Mouse (Mus musculus) cortical plate, adult 2 months (tissue): ENCODE data around the gene Zbtb20.

Experiments
- CTCF ChIP-seq: fragments of 200-500 bp; IDR thresholded peaks from 2 replicates; pipeline ENCODE4 v1.5.1; 2011; ENCODE audit warnings: mild to moderate bottlenecking, control low read depth, low read length; ENCODE audit not compliant: insufficient read depth; ENCODE audit errors: extremely low read depth
- POLR2A ChIP-seq: fragments of 200-500 bp; IDR thresholded peaks from 2 replicates; pipeline ENCODE4 v1.6.1; 2011; ENCODE audit warnings: mild to moderate bottlenecking, low read length, control low read depth; ENCODE audit not compliant: insufficient read depth; ENCODE audit errors: extremely low read depth

GRCm38 (mm10) chr16:43169273-43169905 lies 293.7 kb downstream of the Zbtb20 start:
- TF ChIP-seq CTCF (no peak), POLR2A (no peak)
